Mouse (Mus musculus): ENCODE data around the gene Slc39a11. TPM values are rescaled to one million over a fixed set of nuclear protein-coding genes. Genes with fewer than 3 reads are reported as not detected.

Slc39a11 gene
- polyA plus RNA-seq, 1 experiment from 2014 or later: 16.8 TPM

GRCm38 (mm10) chr11:113271857-113272256 is 378.0 kb downstream of the Slc39a11 start:
- ATAC-seq (ENCODE audit: extremely low read depth, insufficient number of reproducible peaks, low FRiP score, low TSS enrichment): no peak
- Histone ChIP-seq H3K4me1 (no peaks in the 10 kb centered on the region), H3K4me3 (no peak overlapping the region), H3K27me3 (replicated peaks) (no peaks in the 10 kb centered on the region), H3K9ac (no peak overlapping the region), H3K36me3 (no peaks in the 10 kb centered on the region), H3K4me2 (no peak overlapping the region), H3K9me3 (no peaks in the 10 kb centered on the region), H3K27ac (replicated peaks) (no peak overlapping the region)
- 83% methylated on average over 6 of the region's 6 CpGs for WGBS

GRCm38 (mm10) chr11:113268831-113269319 is 381.0 kb downstream of the Slc39a11 start:
- WGBS: 81% methylated on average over 8 of the region's 8 CpGs
- H3K9ac ChIP-seq: no peak overlapping the region
- H3K4me3 ChIP-seq: no peak overlapping the region
- no peaks in the 10 kb centered on the region for H3K4me1 ChIP-seq
- no peaks in the 10 kb centered on the region for H3K27me3 ChIP-seq (replicated peaks)
- no peak overlapping the region for H3K27ac ChIP-seq (replicated peaks)
- no peak overlapping the region for H3K4me2 ChIP-seq
- H3K9me3 ChIP-seq: no peaks in the 10 kb centered on the region
- H3K36me3 ChIP-seq: no peaks in the 10 kb centered on the region
- ATAC-seq (ENCODE audit: extremely low read depth, insufficient number of reproducible peaks, low FRiP score, low TSS enrichment): no peak

- Histone ChIP-seq H3K9ac (no peak overlapping the region), H3K9me3 (no peaks in the 10 kb centered on the region), H3K4me2 (no peak overlapping the region), H3K36me3 (no peaks in the 10 kb centered on the region), H3K4me3 (no peak overlapping the region), H3K27ac (replicated peaks) (no peak overlapping the region), H3K4me1 (no peaks in the 10 kb centered on the region), H3K27me3 (replicated peaks) (no peaks in the 10 kb centered on the region)
- ATAC-seq (ENCODE audit: extremely low read depth, insufficient number of reproducible peaks, low FRiP score, low TSS enrichment): no peak
- WGBS: 84% methylated on average over 17 of the region's 17 CpGs
Observed at GRCm38 (mm10) chr11:113267516-113268230, 382.2 kb downstream of the Slc39a11 start.

GRCm38 (mm10) chr11:113266706-113267105 is 383.2 kb downstream of the Slc39a11 start:
- H3K27me3 ChIP-seq (replicated peaks): no peaks in the 10 kb centered on the region
- 38% methylated on average over 4 of the region's 4 CpGs for WGBS
- H3K4me3 ChIP-seq: no peak overlapping the region
- no peak overlapping the region for H3K4me2 ChIP-seq
- no peak overlapping the region for H3K9ac ChIP-seq
- no peak overlapping the region for H3K27ac ChIP-seq (replicated peaks)
- no peak for ATAC-seq (ENCODE audit: extremely low read depth, insufficient number of reproducible peaks, low FRiP score, low TSS enrichment)
- no peaks in the 10 kb centered on the region for H3K36me3 ChIP-seq
- no peaks in the 10 kb centered on the region for H3K9me3 ChIP-seq
- peaks cover 7% of the 10 kb centered on the region for H3K4me1 ChIP-seq

GRCm38 (mm10) chr11:113265567-113265966 is 384.3 kb downstream of the Slc39a11 start:
- H3K9me3 ChIP-seq: no peaks in the 10 kb centered on the region
- H3K4me2 ChIP-seq: no peak overlapping the region
- H3K27ac ChIP-seq (replicated peaks): no peak overlapping the region
- H3K36me3 ChIP-seq: no peaks in the 10 kb centered on the region
- peaks cover 18% of the 10 kb centered on the region for H3K4me1 ChIP-seq
- ATAC-seq (ENCODE audit: extremely low read depth, insufficient number of reproducible peaks, low FRiP score, low TSS enrichment): no peak
- no peak overlapping the region for H3K4me3 ChIP-seq
- WGBS: 63% methylated on average over 3 of the region's 3 CpGs
- H3K27me3 ChIP-seq (replicated peaks): no peaks in the 10 kb centered on the region
- H3K9ac ChIP-seq: no peak overlapping the region

GRCm38 (mm10) chr11:113263971-113264370 is 385.9 kb downstream of the Slc39a11 start:
- Histone ChIP-seq H3K27me3 (replicated peaks) (no peaks in the 10 kb centered on the region), H3K36me3 (no peaks in the 10 kb centered on the region), H3K9me3 (no peaks in the 10 kb centered on the region), H3K4me2 (no peak overlapping the region), H3K4me1 (peaks cover 18% of the 10 kb centered on the region), H3K4me3 (no peak overlapping the region), H3K27ac (replicated peaks) (no peak overlapping the region), H3K9ac (no peak overlapping the region)
- no peak for ATAC-seq (ENCODE audit: extremely low read depth, insufficient number of reproducible peaks, low FRiP score, low TSS enrichment)
- WGBS: 77% methylated on average over 7 of the region's 7 CpGs

GRCm38 (mm10) chr11:113262062-113262461 is 387.8 kb downstream of the Slc39a11 start:
- Histone ChIP-seq H3K4me1 (peaks cover 18% of the 10 kb centered on the region), H3K9ac (no peak overlapping the region), H3K27me3 (replicated peaks) (no peaks in the 10 kb centered on the region), H3K9me3 (no peaks in the 10 kb centered on the region), H3K36me3 (no peaks in the 10 kb centered on the region), H3K27ac (replicated peaks) (no peak overlapping the region), H3K4me3 (no peak overlapping the region), H3K4me2 (0 out of 2 replicates have a peak overlapping the region, but pooled peaks have one; percentile 12)
- 24% methylated on average over 8 of the region's 8 CpGs for WGBS
- ATAC-seq (ENCODE audit: extremely low read depth, insufficient number of reproducible peaks, low FRiP score, low TSS enrichment): no peak

- no peak overlapping the region for H3K4me3 ChIP-seq
- H3K27ac ChIP-seq (replicated peaks): no peak overlapping the region
- no peak overlapping the region for H3K4me2 ChIP-seq
- H3K36me3 ChIP-seq: no peaks in the 10 kb centered on the region
- H3K9ac ChIP-seq: no peak overlapping the region
- 61% methylated on average over 4 of the region's 4 CpGs for WGBS
- H3K9me3 ChIP-seq: no peaks in the 10 kb centered on the region
- H3K27me3 ChIP-seq (replicated peaks): no peaks in the 10 kb centered on the region
- peaks cover 20% of the 10 kb centered on the region for H3K4me1 ChIP-seq
- ATAC-seq (ENCODE audit: extremely low read depth, insufficient number of reproducible peaks, low FRiP score, low TSS enrichment): no peak
Observed at GRCm38 (mm10) chr11:113261421-113261820, 388.5 kb downstream of the Slc39a11 start.

- H3K9me3 ChIP-seq: no peaks in the 10 kb centered on the region
- no peak overlapping the region for H3K4me3 ChIP-seq
- no peak for ATAC-seq (ENCODE audit: extremely low read depth, insufficient number of reproducible peaks, low FRiP score, low TSS enrichment)
- no peaks in the 10 kb centered on the region for H3K36me3 ChIP-seq
- H3K27me3 ChIP-seq (replicated peaks): no peaks in the 10 kb centered on the region
- 75% methylated on average over 14 of the region's 14 CpGs for WGBS
- no peak overlapping the region for H3K4me2 ChIP-seq
- no peak overlapping the region for H3K27ac ChIP-seq (replicated peaks)
- peaks cover 35% of the 10 kb centered on the region for H3K4me1 ChIP-seq
- no peak overlapping the region for H3K9ac ChIP-seq
Observed at GRCm38 (mm10) chr11:113259712-113260382, 390.0 kb downstream of the Slc39a11 start.

- no peaks in the 10 kb centered on the region for H3K36me3 ChIP-seq
- no peak for ATAC-seq (ENCODE audit: extremely low read depth, insufficient number of reproducible peaks, low FRiP score, low TSS enrichment)
Observed at GRCm38 (mm10) chr11:113258016-113258415, 391.9 kb downstream of the Slc39a11 start.

GRCm38 (mm10) chr11:113254653-113255052 is 395.2 kb downstream of the Slc39a11 start:
- Histone ChIP-seq H3K9me3 (no peaks in the 10 kb centered on the region), H3K27me3 (replicated peaks) (no peaks in the 10 kb centered on the region), H3K4me2 (no peak overlapping the region), H3K4me3 (no peak overlapping the region), H3K27ac (replicated peaks) (no peak overlapping the region), H3K36me3 (0 out of 2 replicates have a peak, but pooled peaks cover 4% of the 10 kb centered on the region), H3K4me1 (peaks cover 30% of the 10 kb centered on the region), H3K9ac (no peak overlapping the region; the same call in 1 of the 2 replicates)
- 73% methylated on average over 6 of the region's 6 CpGs for WGBS
- no peak for ATAC-seq (ENCODE audit: extremely low read depth, insufficient number of reproducible peaks, low FRiP score, low TSS enrichment)

More at GRCm38 (mm10) chr11:113258016-113258415, 391.9 kb downstream of the Slc39a11 start:
- WGBS: 83% methylated on average over 6 of the region's 6 CpGs
- Histone ChIP-seq H3K9me3 (no peaks in the 10 kb centered on the region), H3K27me3 (replicated peaks) (no peaks in the 10 kb centered on the region), H3K4me2 (no peak overlapping the region), H3K27ac (replicated peaks) (no peak overlapping the region), H3K9ac (no peak overlapping the region), H3K4me1 (peaks cover 40% of the 10 kb centered on the region), H3K4me3 (no peak overlapping the region)
